Comparison of ENCODE assay signal across 10 mouse cellular contexts in the genomic region with DNA sequence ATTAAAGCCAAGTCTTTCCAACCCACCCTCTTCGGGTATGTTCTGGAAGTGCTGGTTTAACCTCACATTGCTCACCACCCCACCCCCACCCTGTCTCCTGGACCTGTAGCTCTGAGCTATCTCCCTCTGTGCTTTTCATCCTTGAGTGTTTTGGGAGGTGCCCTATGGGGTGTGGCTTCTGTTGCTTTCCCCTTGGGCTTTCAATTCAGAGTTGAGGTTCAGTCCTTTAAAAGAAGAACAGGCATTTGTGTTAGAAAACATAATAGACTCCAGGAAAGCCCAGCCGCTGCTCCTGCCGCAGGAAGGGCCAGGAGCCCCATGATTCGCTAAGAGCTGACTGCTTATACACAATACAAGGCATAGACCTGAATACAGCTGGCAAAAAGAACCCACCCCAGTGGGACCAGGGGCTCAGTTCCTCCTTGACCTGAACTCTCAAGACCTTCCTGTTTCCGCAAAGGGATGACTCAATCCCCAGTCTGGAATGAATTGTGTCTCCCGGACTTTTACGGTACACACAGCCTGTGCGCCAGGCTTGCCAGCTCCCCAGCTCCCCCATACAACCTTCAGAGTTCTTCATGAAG. TPM values are rescaled to one million over a fixed set of nuclear protein-coding genes. Genes with fewer than 3 reads are reported as not detected.
DNase-seq lines count a peak whose midpoint lies in the region; ATAC-seq and TF ChIP-seq lines count a peak whose summit lies in the region.
"Had no signal": no experiment of that assay in that cellular context is flagged by ENCODE, and none has a peak within 500 bp of the region (broad histone marks: within the 10 kb centered on the region; RNA-seq: fewer than 3 reads in every experiment).

No protein-coding gene starts in this region.

- TF ChIP-seq EP300 in liver, postnatal 0 days (IDR thresholded peaks at IDR 0.05; ENCODE audit: low read depth), result no peak

- H3K27ac ChIP-seq in forebrain, embryonic 10.5 days, result peak overlapping the region; percentile 56; the same call in 1 of the 2 replicates
- H3K27ac ChIP-seq in forebrain, embryonic 16.5 days (ENCODE audit: low read length), result no peak overlapping the region
- H3K27ac ChIP-seq in liver, postnatal 0 days (ENCODE audit: low read depth), result peak overlapping the region; percentile 29
- no peak overlapping the region for H3K27ac ChIP-seq in liver, embryonic 12.5 days
- H3K27ac ChIP-seq in intestine, embryonic 16.5 days (ENCODE audit: low read length), result 0 out of 2 replicates have a peak overlapping the region, but pooled peaks have one; percentile 3
- peak overlapping the region; percentile 87 for H3K27ac ChIP-seq in stomach, embryonic 16.5 days (ENCODE audit: low read length)
- no peak overlapping the region for H3K27ac ChIP-seq in cerebellum, adult 2 months (ENCODE audit: insufficient read depth, low read length)
- H3K27ac ChIP-seq: forebrain, embryonic 15.5 days had no signal

- no peak for ATAC-seq in forebrain, embryonic 16.5 days
- no peak for ATAC-seq in liver, postnatal 0 days
- ATAC-seq in liver, embryonic 12.5 days, result no peak
- ATAC-seq in intestine, embryonic 16.5 days, result no peak
- no peak for ATAC-seq in stomach, embryonic 16.5 days (ENCODE audit: insufficient read depth, low FRiP score)
- ATAC-seq: forebrain, embryonic 15.5 days had no signal

- H3K4me3 ChIP-seq in forebrain, embryonic 10.5 days, result no peak overlapping the region
- H3K4me3 ChIP-seq in forebrain, embryonic 16.5 days (replicated peaks; ENCODE audit: low read length), result no peak overlapping the region
- H3K4me3 ChIP-seq in liver, postnatal 0 days (ENCODE audit: low read depth, low read length), result no peak overlapping the region
- no peak overlapping the region for H3K4me3 ChIP-seq in liver, embryonic 12.5 days
- H3K4me3 ChIP-seq in intestine, embryonic 16.5 days (ENCODE audit: low read length), result no peak overlapping the region
- H3K4me3 ChIP-seq in stomach, embryonic 16.5 days (replicated peaks; ENCODE audit: low read length), result no peak overlapping the region
- no peak overlapping the region for H3K4me3 ChIP-seq in cerebellum, adult 2 months (replicated peaks; ENCODE audit: insufficient read depth, low read depth, low read length)
- H3K4me3 ChIP-seq: forebrain, embryonic 15.5 days had no signal

- H3K9me3 ChIP-seq in forebrain, embryonic 10.5 days, result no peaks in the 10 kb centered on the region
- no peaks in the 10 kb centered on the region for H3K9me3 ChIP-seq in forebrain, embryonic 16.5 days (ENCODE audit: control insufficient read depth, low read length)
- no peaks in the 10 kb centered on the region for H3K9me3 ChIP-seq in liver, postnatal 0 days (ENCODE audit: low read length)
- no peaks in the 10 kb centered on the region for H3K9me3 ChIP-seq in liver, embryonic 12.5 days (replicated peaks)
- no peaks in the 10 kb centered on the region for H3K9me3 ChIP-seq in intestine, embryonic 16.5 days (ENCODE audit: control insufficient read depth, low read length)
- H3K9me3 ChIP-seq in stomach, embryonic 16.5 days (replicated peaks; ENCODE audit: control insufficient read depth, low read length), result no peaks in the 10 kb centered on the region
- H3K9me3 ChIP-seq: forebrain, embryonic 15.5 days had no signal

- 71% methylated on average over 8 of the region's 8 CpGs for WGBS in forebrain, embryonic 10.5 days
- 52% methylated on average over 8 of the region's 8 CpGs for WGBS in forebrain, embryonic 16.5 days
- 36% methylated on average over 8 of the region's 8 CpGs for WGBS in liver, postnatal 0 days (ENCODE audit: insufficient replicate concordance)
- WGBS in liver, embryonic 12.5 days (ENCODE audit: insufficient replicate concordance), result 44% methylated on average over 8 of the region's 8 CpGs
- 68% methylated on average over 8 of the region's 8 CpGs for WGBS in intestine, embryonic 16.5 days
- WGBS in stomach, embryonic 16.5 days, result 67% methylated on average over 8 of the region's 8 CpGs
- 90% methylated on average over 8 of the region's 8 CpGs for WGBS in cerebellum, adult 2 months

- TF ChIP-seq POLR2A in cerebellum, adult 2 months (IDR thresholded peaks at IDR 0.05; ENCODE audit: borderline replicate concordance, insufficient read depth, low read length), result no peak

- no peak for TF ChIP-seq CTCF in liver, postnatal 0 days (IDR thresholded peaks at IDR 0.05; ENCODE audit: low read depth)
- TF ChIP-seq CTCF in cerebellum, adult 2 months (IDR thresholded peaks at IDR 0.05; ENCODE audit: borderline replicate concordance, insufficient read depth, low read depth, low read length), result no peak

- no peak overlapping the region for H3K9ac ChIP-seq in forebrain, embryonic 16.5 days (replicated peaks; ENCODE audit: low read depth, low read length)
- no peak overlapping the region for H3K9ac ChIP-seq in liver, postnatal 0 days (replicated peaks)
- no peak overlapping the region for H3K9ac ChIP-seq in liver, embryonic 12.5 days
- no peak overlapping the region for H3K9ac ChIP-seq in intestine, embryonic 16.5 days (ENCODE audit: low read depth, low read length)
- 0 out of 2 replicates have a peak overlapping the region, but pooled peaks have one; percentile 3 for H3K9ac ChIP-seq in stomach, embryonic 16.5 days (ENCODE audit: low read length)
- H3K9ac ChIP-seq: forebrain, embryonic 15.5 days had no signal

- no peak for DNase-seq in forebrain, embryonic 10.5 days (ENCODE audit: extremely low spot score, low spot score)
- no peak for DNase-seq in liver, postnatal 0 days
- DNase-seq in urinary bladder, adult 18-20 months (ENCODE audit: low spot score in 2 of 2), result no peak
- no peak for DNase-seq in cerebellum, adult 2 months
- DNase-seq: spleen, adult 18-20 months had no signal

- peaks cover 41% of the 10 kb centered on the region for H3K4me1 ChIP-seq in forebrain, embryonic 10.5 days
- H3K4me1 ChIP-seq in forebrain, embryonic 16.5 days (replicated peaks; ENCODE audit: control insufficient read depth, insufficient read depth, low read length), result peaks cover 29% of the 10 kb centered on the region
- H3K4me1 ChIP-seq in liver, postnatal 0 days (ENCODE audit: insufficient read depth), result peaks cover 36% of the 10 kb centered on the region
- H3K4me1 ChIP-seq in liver, embryonic 12.5 days, result peaks cover 37% of the 10 kb centered on the region
- peaks cover 38% of the 10 kb centered on the region for H3K4me1 ChIP-seq in intestine, embryonic 16.5 days (ENCODE audit: control insufficient read depth, insufficient read depth, low read length)
- peaks cover 38% of the 10 kb centered on the region for H3K4me1 ChIP-seq in stomach, embryonic 16.5 days (ENCODE audit: control insufficient read depth, insufficient read depth, low read length)
- H3K4me1 ChIP-seq in cerebellum, adult 2 months (ENCODE audit: control insufficient read depth, insufficient read depth, low read length), result peaks cover 33% of the 10 kb centered on the region

- peaks cover 7% of the 10 kb centered on the region; the same call in 1 of the 2 replicates for H3K27me3 ChIP-seq in forebrain, embryonic 10.5 days (ENCODE audit: poor library complexity, severe bottlenecking)
- no peaks in the 10 kb centered on the region for H3K27me3 ChIP-seq in forebrain, embryonic 16.5 days (replicated peaks; ENCODE audit: control insufficient read depth, insufficient read depth, low read length)
- no peaks in the 10 kb centered on the region for H3K27me3 ChIP-seq in liver, postnatal 0 days (ENCODE audit: insufficient read depth, low read length)
- H3K27me3 ChIP-seq in liver, embryonic 12.5 days (replicated peaks), result peaks cover 47% of the 10 kb centered on the region
- no peaks in the 10 kb centered on the region for H3K27me3 ChIP-seq in intestine, embryonic 16.5 days (replicated peaks; ENCODE audit: control insufficient read depth, insufficient read depth, low read length)
- H3K27me3 ChIP-seq in stomach, embryonic 16.5 days (ENCODE audit: control insufficient read depth, insufficient read depth, low read length), result no peaks in the 10 kb centered on the region
- H3K27me3 ChIP-seq in cerebellum, adult 2 months (ENCODE audit: control insufficient read depth, insufficient read depth, low read length), result no peaks in the 10 kb centered on the region
- H3K27me3 ChIP-seq: forebrain, embryonic 15.5 days had no signal

- H3K36me3 ChIP-seq in forebrain, embryonic 10.5 days (replicated peaks), result no peaks in the 10 kb centered on the region
- H3K36me3 ChIP-seq in forebrain, embryonic 16.5 days (ENCODE audit: control insufficient read depth, insufficient read depth), result no peaks in the 10 kb centered on the region
- H3K36me3 ChIP-seq in liver, postnatal 0 days (replicated peaks; ENCODE audit: insufficient read depth, low read length), result no peaks in the 10 kb centered on the region
- no peaks in the 10 kb centered on the region for H3K36me3 ChIP-seq in liver, embryonic 12.5 days
- no peaks in the 10 kb centered on the region for H3K36me3 ChIP-seq in intestine, embryonic 16.5 days (ENCODE audit: control insufficient read depth, insufficient read depth, low read length)
- no peaks in the 10 kb centered on the region for H3K36me3 ChIP-seq in stomach, embryonic 16.5 days (ENCODE audit: control insufficient read depth, insufficient read depth, low read length)
- H3K36me3 ChIP-seq: forebrain, embryonic 15.5 days had no signal

- no peak overlapping the region for H3K4me2 ChIP-seq in forebrain, embryonic 16.5 days (ENCODE audit: low read length)
- H3K4me2 ChIP-seq in liver, postnatal 0 days (ENCODE audit: low read depth, low read length), result peak overlapping the region; percentile 42; the same call in 1 of the 2 replicates
- H3K4me2 ChIP-seq in liver, embryonic 12.5 days, result no peak overlapping the region
- H3K4me2 ChIP-seq in intestine, embryonic 16.5 days (ENCODE audit: low read depth, low read length), result 0 out of 2 replicates have a peak overlapping the region, but pooled peaks have one; percentile 13
- H3K4me2 ChIP-seq in stomach, embryonic 16.5 days (ENCODE audit: low read depth, low read length), result peak overlapping the region; percentile 17; the same call in 1 of the 2 replicates
- H3K4me2 ChIP-seq: forebrain, embryonic 15.5 days had no signal

RNA-seq across cellular contexts. Expression of gene Synj2, which starts 36.9 kb away (rescaled TPM):
- 0.90 and 1.1 TPM in 2 replicates for polyA plus RNA-seq in forebrain, embryonic 10.5 days (2016; fragmentation: Nextera tagmentation; extraction: Ambion mirVana)
- polyA plus RNA-seq in forebrain, embryonic 16.5 days (2015; fragmentation: Nextera tagmentation; extraction: Ambion mirVana), result 1.4 and 2.5 TPM in 2 replicates
- 0.62 TPM in 2 replicates for polyA plus RNA-seq in liver, postnatal 0 days (2015; fragmentation: Nextera tagmentation; extraction: Ambion mirVana)
- 1.6 and 1.8 TPM in 2 replicates for polyA plus RNA-seq in liver, embryonic 12.5 days (2016; fragmentation: Nextera tagmentation; extraction: Ambion mirVana)
- 3.5 and 4.0 TPM in 2 replicates for polyA plus RNA-seq in intestine, embryonic 16.5 days (2015; fragmentation: Nextera tagmentation; extraction: Ambion mirVana)
- polyA plus RNA-seq in stomach, embryonic 16.5 days (2015; fragmentation: Nextera tagmentation; extraction: Ambion mirVana), result 6.4 and 6.7 TPM in 2 replicates
- 20.9 and 25.1 TPM in 2 replicates for polyA plus RNA-seq in cerebellum, adult 2 months (2012; rRNA removed)

Comparison
In these comparisons a context has a peak if more than half of its experiments do, and no peak if none do; other contexts are left out.
1. H3K27ac ChIP-seq: peak in forebrain, embryonic 10.5 days (single experiment), liver, postnatal 0 days (single experiment), intestine, embryonic 16.5 days (single experiment) and stomach, embryonic 16.5 days (single experiment); none in forebrain, embryonic 16.5 days (single experiment), liver, embryonic 12.5 days (single experiment) and cerebellum, adult 2 months (single experiment).
2. H3K4me2 ChIP-seq: peak in liver, postnatal 0 days (single experiment), intestine, embryonic 16.5 days (single experiment) and stomach, embryonic 16.5 days (single experiment); none in forebrain, embryonic 16.5 days (single experiment) and liver, embryonic 12.5 days (single experiment).